Mouse (Mus musculus) CH12.LX (cell line): Measurements from ENCODE around the gene Ankub1. TPM values are rescaled to one million over a fixed set of nuclear protein-coding genes. Genes with fewer than 3 reads are reported as not detected.

ENCODE experiments used
- DNase-seq: peaks from one replicate; pipeline ENCODE4 v3.0.0-alpha.2; 2013; ENCODE audit errors: extremely low read depth
- H3K27ac ChIP-seq: 2 replicates; pipeline ENCODE4 v1.5.1; 2012; ENCODE audit warnings: low read depth, mild to moderate bottlenecking, control low read depth, moderate library complexity; ENCODE audit not compliant: insufficient read depth
- H3K27me3 ChIP-seq: replicated peaks from 2 replicates; pipeline ENCODE3; 2012; ENCODE audit warnings: inconsistent platforms
- H3K36me3 ChIP-seq, 2 experiments: replicated peaks in 1 of 2; 2 replicates each; pipeline versions ENCODE3 to v1.6.1; 2012; ENCODE audit warnings: inconsistent platforms in 1 of 2, low read length in 1 of 2, mild to moderate bottlenecking in 1 of 2, mixed read lengths in 1 of 2, moderate library complexity in 1 of 2; ENCODE audit not compliant: control insufficient read depth in 1 of 2, insufficient read depth in 1 of 2
- H3K4me1 ChIP-seq, 2 experiments: 2 replicates each; pipeline ENCODE4 v1.6.1; 2012; ENCODE audit warnings: inconsistent platforms in 1 of 2, moderate library complexity in 1 of 2; ENCODE audit not compliant: insufficient read depth in 2 of 2, control insufficient read depth in 1 of 2
- H3K4me2 ChIP-seq: 2 replicates; pipeline ENCODE4 v1.6.1; 2012; ENCODE audit warnings: low read depth, mild to moderate bottlenecking, control low read depth; ENCODE audit not compliant: poor library complexity, insufficient read depth, severe bottlenecking
- H3K4me3 ChIP-seq, 3 experiments: fragments of 150-350 bp in 1 of 3; sonication (generic) in 1 of 3; replicated peaks in 1 of 3; 2 replicates each; pipeline versions ENCODE3 to v1.5.1; 2011 to 2012; ENCODE audit warnings: low read depth in 2 of 3, low read length in 2 of 3, mild to moderate bottlenecking in 2 of 3, moderate library complexity in 2 of 3, control low read depth in 1 of 3, improper control_type of control experiment in 1 of 3, inconsistent platforms in 1 of 3, mixed read lengths in 1 of 3; ENCODE audit not compliant: poor library complexity in 1 of 3
- H3K79me2 ChIP-seq: replicated peaks from 2 replicates; pipeline ENCODE4 v1.6.1; 2012; ENCODE audit warnings: mild to moderate bottlenecking, moderate library complexity; ENCODE audit not compliant: control insufficient read depth, poor library complexity, insufficient read depth, severe bottlenecking; ENCODE audit errors: extremely low read depth
- H3K9ac ChIP-seq: 2 replicates; pipeline ENCODE4 v1.6.1; 2012; ENCODE audit warnings: low read depth, mild to moderate bottlenecking, control low read depth, moderate library complexity; ENCODE audit not compliant: insufficient read depth
- H3K9me3 ChIP-seq: replicated peaks from 2 replicates; pipeline ENCODE3; 2012; ENCODE audit warnings: low read length, inconsistent platforms, mixed read lengths
- CHD1 ChIP-seq: IDR thresholded peaks from 2 replicates; pipeline ENCODE4 v1.6.1; 2012; ENCODE audit warnings: low read depth, low read length, improper control_type of control experiment, inconsistent platforms
- ELF1 ChIP-seq: IDR thresholded peaks from 2 replicates; pipeline ENCODE4 v1.6.1; 2014; ENCODE audit warnings: low read depth, mild to moderate bottlenecking, inconsistent platforms, low read length, improper control_type of control experiment
- EP300 ChIP-seq: IDR thresholded peaks from 2 replicates; pipeline ENCODE4 v1.6.1; 2011; ENCODE audit warnings: low read length, improper control_type of control experiment
- ETS1 ChIP-seq: conservative IDR thresholded peaks from 2 replicates; pipeline ENCODE4 v1.6.1; 2012; ENCODE audit warnings: low read depth, mild to moderate bottlenecking, inconsistent platforms, low read length, improper control_type of control experiment, moderate library complexity
- HCFC1 ChIP-seq: IDR thresholded peaks from 2 replicates; pipeline ENCODE4 v1.6.1; 2012; ENCODE audit warnings: low read depth, mild to moderate bottlenecking, inconsistent platforms, low read length, improper control_type of control experiment
- IRF4 ChIP-seq: IDR thresholded peaks from 2 replicates; pipeline ENCODE4 v1.6.1; 2014; ENCODE audit warnings: low read depth, mild to moderate bottlenecking, inconsistent platforms, low read length, improper control_type of control experiment
- JUN ChIP-seq: IDR thresholded peaks from 2 replicates; pipeline ENCODE4 v1.6.1; 2011; ENCODE audit warnings: low read depth, mild to moderate bottlenecking, low read length, improper control_type of control experiment, moderate library complexity; ENCODE audit not compliant: insufficient read depth
- MAFK ChIP-seq: IDR thresholded peaks from 2 replicates; pipeline ENCODE4 v1.6.1; 2011; ENCODE audit warnings: low read length, improper control_type of control experiment; ENCODE audit not compliant: insufficient replicate concordance
- MAX ChIP-seq: IDR thresholded peaks from 2 replicates; pipeline ENCODE4 v1.6.1; 2011; ENCODE audit warnings: low read length, improper control_type of control experiment
- MAZ ChIP-seq: IDR thresholded peaks from 2 replicates; pipeline ENCODE4 v1.6.1; 2012; ENCODE audit warnings: low read depth, mild to moderate bottlenecking, inconsistent platforms, low read length, improper control_type of control experiment, moderate library complexity
- NRF1 ChIP-seq: IDR thresholded peaks from 2 replicates; pipeline ENCODE4 v1.6.1; 2014; ENCODE audit warnings: low read depth, mild to moderate bottlenecking, inconsistent platforms, low read length, improper control_type of control experiment, moderate library complexity
- PAX5 ChIP-seq: IDR thresholded peaks from 2 replicates; pipeline ENCODE4 v1.6.1; 2012; ENCODE audit warnings: low read length, inconsistent platforms, mixed read lengths
- POLR2A ChIP-seq: IDR thresholded peaks from 2 replicates; pipeline ENCODE4 v1.6.1; 2011; ENCODE audit warnings: low read depth, mild to moderate bottlenecking, improper control_type of control experiment, low read length
- RAD21 ChIP-seq: IDR thresholded peaks from 2 replicates; pipeline ENCODE4 v1.6.1; 2011; ENCODE audit warnings: low read depth, mild to moderate bottlenecking, low read length, improper control_type of control experiment, moderate library complexity
- RCOR1 ChIP-seq: conservative IDR thresholded peaks from 2 replicates; pipeline ENCODE4 v1.6.1; 2012; ENCODE audit warnings: low read depth, mild to moderate bottlenecking, inconsistent platforms, low read length, improper control_type of control experiment
- SMC3 ChIP-seq: IDR thresholded peaks from 2 replicates; pipeline ENCODE4 v1.6.1; 2011; ENCODE audit warnings: low read depth, low read length, improper control_type of control experiment
- TCF12 ChIP-seq: IDR thresholded peaks from 2 replicates; pipeline ENCODE4 v1.6.1; 2014; ENCODE audit warnings: low read depth, mild to moderate bottlenecking, inconsistent platforms, low read length, improper control_type of control experiment
- UBTF ChIP-seq: IDR thresholded peaks from 2 replicates; pipeline ENCODE4 v1.6.1; 2012; ENCODE audit warnings: low read depth, mild to moderate bottlenecking, inconsistent platforms, low read length, improper control_type of control experiment, moderate library complexity
- USF1 ChIP-seq: IDR thresholded peaks from 2 replicates; pipeline ENCODE4 v1.6.1; 2014; ENCODE audit warnings: low read depth, mild to moderate bottlenecking, inconsistent platforms, low read length, improper control_type of control experiment
- USF2 ChIP-seq: conservative IDR thresholded peaks from 2 replicates; pipeline ENCODE4 v1.6.1; 2011; ENCODE audit warnings: low read depth, low read length, improper control_type of control experiment
- ZNF384 ChIP-seq: IDR thresholded peaks from 2 replicates; pipeline ENCODE4 v1.6.1; 2012; ENCODE audit warnings: low read depth, low read length, improper control_type of control experiment, inconsistent platforms
- dilution Hi-C: fragments of 300-500 bp; cut with MboI; formaldehyde crosslinking; loops from 2 replicates; pipeline ENCODE4 v1.14.3; 2020; ENCODE audit warnings: low sequenced_read_pairs; ENCODE audit not compliant: extremely low pct_unique_long_range_greater_than_20kb, extremely low pct_ligation_motif_present
- in situ Hi-C: fragments of 300-500 bp; cut with MboI; formaldehyde crosslinking; loops from 3 replicates; pipeline ENCODE4 v1.14.3; 2019; ENCODE audit warnings: low sequenced_read_pairs, low pct_ligation_motif_present, low pct_unique_long_range_greater_than_20kb, mixed read lengths
- polyA plus RNA-seq: library from polyadenylated mRNA; unstranded; fragments of >175 nt; gene quantifications from 2 replicates; pipeline ENCODE4 v1.2.1, GENCODE M21; 2012; ENCODE audit warnings: low read depth; ENCODE audit not compliant: insufficient read length
- total RNA-seq, 2 experiments: library from RNA; depleted of rRNA; stranded (reverse); fragments of 300-350 nt in 1 of 2; fragments of >200 nt in 1 of 2; gene quantifications; 2 replicates each; pipeline ENCODE4 v1.2.3; 2012 to 2014

Ankub1 gene
- total and polyA plus RNA-seq, 3 experiments = 0.14 TPM; not detected in 2

DNA sequence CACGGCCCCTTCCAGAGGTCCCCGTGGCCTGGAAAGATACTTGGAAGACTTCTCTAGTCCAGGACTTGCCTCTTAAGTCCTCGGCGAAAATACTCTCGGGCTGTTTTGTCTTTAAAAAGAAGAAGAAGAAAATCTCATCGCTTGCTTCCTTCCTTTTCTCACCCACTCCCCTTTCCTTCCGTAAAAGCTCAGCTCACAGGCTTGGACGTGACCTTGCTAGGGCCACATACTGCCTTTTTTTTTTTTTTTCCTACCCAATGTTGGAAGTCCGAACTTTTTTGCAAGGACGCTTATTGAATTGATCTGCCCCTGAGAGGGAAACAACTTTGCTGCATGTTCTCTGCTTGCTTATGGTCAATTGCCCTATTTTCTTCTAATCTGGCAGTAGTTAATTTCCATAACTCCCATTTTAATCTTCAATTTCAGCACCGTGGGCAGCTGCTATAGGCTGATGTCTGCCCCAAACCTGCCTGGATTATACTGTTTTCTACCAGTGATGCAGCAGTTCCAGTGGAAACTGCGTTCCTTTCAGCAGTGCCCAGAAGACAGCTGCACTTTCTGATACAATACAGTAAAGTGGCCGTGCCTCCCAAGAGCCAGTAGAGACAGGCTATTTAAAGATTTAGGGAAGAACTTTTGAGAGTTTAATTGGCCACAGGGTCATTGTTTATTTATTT lies 44.0 kb upstream of the Ankub1 start:
- Histone ChIP-seq H3K79me2 (peaks cover 3% of the 10 kb centered on the region; the same call in 1 of the 2 replicates), H3K27ac (peak overlapping the region; percentile 63), H3K36me3 (no peaks in the 10 kb centered on the region), H3K9ac (peak overlapping the region; percentile 84), H3K4me3 (peak overlapping the region; percentile 76 to 86 (median 78)), H3K9me3 (no peaks in the 10 kb centered on the region), H3K27me3 (no peaks in the 10 kb centered on the region), H3K4me2 (peak overlapping the region; percentile 74), H3K4me1 (peaks cover 2 to 30% of the 10 kb centered on the region in 2 experiments; a peak in 3 of 4 replicates)
- no peak for TF ChIP-seq RAD21
- TF ChIP-seq IRF4 = 0 out of 2 replicates have a peak, but pooled peaks have one; percentile 11
- no peak for TF ChIP-seq MAFK
- no peak for TF ChIP-seq MAX
- no peak for TF ChIP-seq NRF1
- no peak for TF ChIP-seq USF1
- peak; percentile 61 for TF ChIP-seq CHD1
- no peak for TF ChIP-seq EP300
- TF ChIP-seq JUN = no peak
- no peak for TF ChIP-seq ETS1
- TF ChIP-seq ELF1 = no peak
- peak; percentile 43; the same call in 1 of the 2 replicates for TF ChIP-seq ZNF384
- no peak for TF ChIP-seq HCFC1
- TF ChIP-seq MAZ = no peak
- no peak for TF ChIP-seq RCOR1
- TF ChIP-seq USF2 = no peak
- no peak for TF ChIP-seq SMC3
- TF ChIP-seq POLR2A = no peak
- no peak for TF ChIP-seq TCF12
- TF ChIP-seq PAX5 = no peak
- no peak for TF ChIP-seq UBTF
- in situ Hi-C loops = loop anchor here (10.0 kb wide), 1 partner anchor 72 kb away; no protein-coding TSS in a partner anchor
- peak; percentile 27 for DNase-seq
- dilution Hi-C loops = no loop called here
